Mouse (Mus musculus): ENCODE measurements around the gene Pde9a.

DNA sequence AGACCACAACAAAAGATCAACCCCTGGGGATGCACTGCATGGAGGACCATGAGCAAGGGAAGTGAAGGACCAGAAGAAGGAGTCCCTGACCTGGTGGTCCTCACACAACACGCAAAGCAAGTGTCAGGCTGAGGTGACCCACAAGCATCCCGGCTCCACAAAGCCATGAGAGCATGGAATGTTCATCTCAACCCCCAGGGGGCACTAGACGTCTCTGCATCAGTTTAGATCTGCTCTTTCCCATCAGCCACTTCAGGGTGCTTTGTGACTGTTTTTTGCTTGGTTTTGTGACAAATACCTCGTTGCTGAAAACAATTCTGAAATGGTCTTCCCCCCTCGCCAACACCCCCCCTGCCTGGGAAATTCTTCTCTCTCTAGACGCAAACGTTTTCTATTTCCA lies 8.0 kb upstream of the Pde9a start:
- no peak for TF ChIP-seq MYOG (IDR thresholded peaks at IDR 0.05; ENCODE audit: control insufficient read depth in 1 of 3, insufficient read depth in 1 of 3, insufficient read length in 2 of 3, low read depth in 2 of 3)
- TF ChIP-seq TCF12 (IDR thresholded peaks at IDR 0.05; ENCODE audit: insufficient read depth, poor library complexity, severe bottlenecking) = no peak
- TF ChIP-seq POLR2A (IDR thresholded peaks at IDR 0.05; ENCODE audit: insufficient read length, low read depth) = no peak

All from myocyte (in vitro differentiated cells).